Mouse (Mus musculus) layer of hippocampus, adult 2 months (tissue): Measurements from ENCODE around the gene Lrch4. TPM values are rescaled to one million over a fixed set of nuclear protein-coding genes. Genes with fewer than 3 reads are reported as not detected.

ENCODE experiments used
- DNase-seq, 2 experiments: peaks; one replicate each; pipeline ENCODE4 v3.0.0; 2022; ENCODE audit warnings: low spot score in 2 of 2
- H3K27ac ChIP-seq: fragments of 200-600 bp; 2 replicates; pipeline ENCODE4 v1.8.1; 2022
- H3K4me3 ChIP-seq: fragments of 200-600 bp; 2 replicates; pipeline ENCODE4 v1.8.1; 2022; ENCODE audit warnings: mild to moderate bottlenecking
- CTCF ChIP-seq: fragments of 200-600 bp; conservative IDR thresholded peaks from 2 replicates; pipeline ENCODE4 v1.8.1; 2022; ENCODE audit warnings: antibody characterized with exemption, mild to moderate bottlenecking, moderate library complexity
- total RNA-seq, 2 experiments: library from RNA; stranded (reverse); gene quantifications; 2 replicates each; pipeline ENCODE4 v1.2.3; 2021

Gene Lrch4
- total RNA-seq, 2 experiments from 2014 or later = 25.4 to 28.1 TPM

DNA sequence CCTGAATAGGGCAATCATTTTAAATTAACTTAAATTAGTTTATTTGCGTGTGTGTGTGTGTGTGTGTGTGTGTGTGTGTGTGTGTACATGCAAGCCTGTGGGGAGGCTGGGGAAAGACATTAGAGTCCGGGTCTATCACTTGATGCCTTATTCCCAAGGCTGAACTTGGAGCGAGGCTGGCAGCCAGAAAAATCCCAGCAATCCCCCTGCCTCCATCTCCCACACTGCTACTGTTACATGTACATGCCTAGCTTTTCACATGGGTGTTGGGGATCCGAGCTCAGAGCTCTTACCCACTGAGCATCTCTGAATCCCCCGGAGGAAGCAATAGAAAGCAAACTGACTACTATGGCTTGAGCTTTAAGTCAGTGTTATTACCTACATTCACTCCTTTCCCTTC, 43.4 kb downstream of the Lrch4 start:
- DNase-seq = no peak
- Histone ChIP-seq H3K27ac (peak overlapping the region; percentile 73; the same call in 1 of the 2 replicates), H3K4me3 (no peak overlapping the region)
- no peak for TF ChIP-seq CTCF

- H3K27ac ChIP-seq = 0 out of 2 replicates have a peak overlapping the region, but pooled peaks have one; percentile 25
- TF ChIP-seq CTCF = no peak
- no peak overlapping the region for H3K4me3 ChIP-seq
- DNase-seq = no peak
Measured at GRCm38 (mm10) chr5:137673015-137673414, 44.1 kb downstream of the Lrch4 start.

DNA sequence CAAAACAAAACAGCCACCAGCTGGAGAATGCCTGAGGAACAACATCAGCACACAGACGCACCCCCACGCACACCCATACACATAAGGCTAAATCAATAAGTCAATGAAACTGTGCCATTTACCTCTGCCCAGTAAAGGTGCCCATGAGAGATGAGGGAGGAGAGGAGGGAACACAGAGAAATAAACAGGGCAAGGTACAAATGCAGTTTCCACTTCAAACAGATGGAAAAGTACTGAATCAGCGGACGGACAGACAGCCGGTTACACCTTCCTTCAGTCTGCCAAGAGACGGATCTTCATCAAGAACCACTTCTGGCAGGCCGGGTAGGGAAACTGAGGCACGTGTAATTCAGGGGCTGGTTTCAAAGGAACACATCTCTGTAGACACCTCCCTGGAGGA, 45.9 kb downstream of the Lrch4 start:
- no peak for TF ChIP-seq CTCF
- H3K4me3 ChIP-seq = no peak overlapping the region
- no peak overlapping the region for H3K27ac ChIP-seq
- DNase-seq = no peak

GRCm38 (mm10) chr5:137677859-137678258, 48.9 kb downstream of the Lrch4 start:
- DNase-seq = peak in 1 of 2 experiments; percentile 39
- TF ChIP-seq CTCF = no peak
- Histone ChIP-seq H3K27ac (peak overlapping the region; percentile 57), H3K4me3 (no peak overlapping the region)

DNA sequence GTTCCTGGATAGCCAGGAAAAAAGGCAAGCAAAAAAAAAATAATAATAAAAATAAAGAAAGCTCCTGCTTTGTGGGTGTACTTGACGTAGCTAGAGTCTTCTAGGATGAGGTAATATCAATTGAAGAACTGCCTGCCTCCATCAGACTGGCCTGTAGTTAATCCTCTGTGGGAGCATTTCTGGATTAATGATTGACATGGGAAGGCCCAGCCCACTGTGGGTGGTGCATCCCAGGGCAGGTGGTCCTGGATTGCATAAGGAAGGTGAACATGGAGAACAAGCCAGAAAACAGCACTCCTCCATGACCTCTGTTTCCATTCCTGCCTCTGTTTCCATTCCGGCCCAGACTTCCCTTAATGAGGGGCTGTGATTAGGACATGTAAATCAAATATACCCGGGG, 49.8 kb downstream of the Lrch4 start:
- TF ChIP-seq CTCF = no peak
- DNase-seq = no peak
- peak overlapping the region; percentile 57; the same call in 1 of the 2 replicates for H3K27ac ChIP-seq
- H3K4me3 ChIP-seq = no peak overlapping the region

- no peak overlapping the region for H3K4me3 ChIP-seq
- no peak overlapping the region for H3K27ac ChIP-seq
- TF ChIP-seq CTCF = no peak
- no peak for DNase-seq
Measured at GRCm38 (mm10) chr5:137679726-137680125, 50.8 kb downstream of the Lrch4 start.

DNA sequence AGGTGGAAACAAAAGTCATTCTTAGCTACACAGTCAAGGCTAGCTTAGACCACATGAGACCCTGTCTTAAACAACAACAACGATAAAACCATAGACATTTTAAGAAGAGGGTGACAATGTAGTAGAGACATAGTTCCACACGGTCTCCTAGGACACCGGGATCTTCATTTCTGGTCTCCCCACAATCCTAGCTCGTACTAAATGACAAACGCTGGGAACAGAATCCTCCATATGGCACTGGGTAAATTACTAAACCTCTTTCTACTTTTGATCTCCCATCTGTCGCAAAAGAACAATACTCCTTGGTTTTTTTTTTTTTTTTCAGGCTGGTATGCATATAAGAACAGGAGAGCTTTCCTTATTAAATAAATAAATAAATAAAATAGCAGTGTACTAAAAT, 53.6 kb downstream of the Lrch4 start:
- TF ChIP-seq CTCF = no peak
- Histone ChIP-seq H3K27ac (peak overlapping the region; percentile 93), H3K4me3 (peak overlapping the region; percentile 98)
- DNase-seq = no peak

DNA sequence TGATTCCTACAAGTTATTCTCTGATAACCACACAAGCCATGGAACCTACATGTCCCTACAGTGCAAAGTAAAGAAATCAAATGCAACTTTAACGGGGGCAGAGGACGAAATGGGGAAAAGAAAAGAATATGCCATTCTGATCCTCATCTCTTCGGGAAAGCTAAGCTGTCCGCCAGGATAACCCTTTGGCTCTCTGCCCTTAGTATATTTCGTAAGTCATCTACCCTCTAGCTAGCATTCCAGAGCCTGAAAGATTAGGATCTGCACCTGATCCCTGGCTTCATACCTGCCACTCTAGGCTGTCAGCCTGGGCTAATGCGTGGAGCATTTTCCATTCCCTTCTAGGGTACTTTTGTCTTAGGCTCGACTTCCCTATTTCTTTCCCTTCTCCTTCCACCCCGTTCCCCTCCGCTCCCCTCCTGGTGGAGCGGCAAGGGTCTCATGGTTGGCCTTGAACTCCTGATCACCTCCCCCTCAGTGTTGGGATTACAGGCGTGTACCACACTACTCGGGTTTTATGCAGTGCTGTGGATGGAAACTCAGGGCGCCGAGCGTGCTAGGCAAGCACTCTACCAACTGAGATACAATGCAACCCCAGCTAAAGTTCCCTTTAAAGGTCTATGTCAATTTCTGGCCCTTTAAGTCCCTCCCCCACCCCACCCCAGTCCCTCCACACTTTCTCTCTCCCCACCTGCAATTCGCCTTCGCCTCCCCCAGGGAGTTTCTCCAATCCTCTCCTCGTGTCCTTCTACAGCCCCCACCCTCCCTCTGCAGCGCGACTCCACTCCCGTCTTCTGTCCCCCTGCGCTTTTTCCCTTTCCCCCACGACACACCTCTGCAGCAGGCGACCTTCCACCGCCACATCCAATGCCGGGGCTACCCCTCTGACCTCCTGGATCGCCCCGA, 54.7 kb downstream of the Lrch4 start:
- no peak for DNase-seq
- Histone ChIP-seq H3K4me3 (peak overlapping the region; percentile 98), H3K27ac (peak overlapping the region; percentile 93)
- no peak for TF ChIP-seq CTCF

- DNase-seq = peak; percentile 98 to 100
- H3K4me3 ChIP-seq = peak within 1 kb of the TSS; percentile 98
- peak within 1 kb of the TSS; percentile 93 for H3K27ac ChIP-seq
- peak; percentile 50 for TF ChIP-seq CTCF
Measured at GRCm38 (mm10) chr5:137684294-137685123, 55.6 kb downstream of the Lrch4 start, which contains the start of gene Agfg2. Gene Agfg2 (minus strand): TSS chr5:137684726.

DNA sequence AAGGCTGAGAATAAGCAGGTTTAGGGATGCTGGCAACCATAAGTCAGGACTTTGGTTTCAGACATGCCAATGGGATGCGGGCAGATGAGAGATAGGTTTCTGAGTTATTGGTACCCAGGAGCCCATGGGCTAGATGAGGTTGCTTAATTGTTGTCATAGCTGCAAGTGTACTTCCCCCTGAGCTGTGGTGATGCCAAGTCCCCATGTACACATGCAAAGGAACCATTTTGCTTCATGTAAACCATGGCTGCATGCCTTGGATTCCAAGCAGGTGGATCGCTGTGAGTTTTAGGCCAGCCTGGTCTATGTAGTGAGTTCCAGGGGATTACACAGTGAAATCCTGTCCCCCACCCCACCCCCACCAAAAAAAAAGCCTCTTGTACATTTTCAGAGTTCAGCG, 56.7 kb downstream of the Lrch4 start:
- no peak for DNase-seq
- TF ChIP-seq CTCF = no peak

DNA sequence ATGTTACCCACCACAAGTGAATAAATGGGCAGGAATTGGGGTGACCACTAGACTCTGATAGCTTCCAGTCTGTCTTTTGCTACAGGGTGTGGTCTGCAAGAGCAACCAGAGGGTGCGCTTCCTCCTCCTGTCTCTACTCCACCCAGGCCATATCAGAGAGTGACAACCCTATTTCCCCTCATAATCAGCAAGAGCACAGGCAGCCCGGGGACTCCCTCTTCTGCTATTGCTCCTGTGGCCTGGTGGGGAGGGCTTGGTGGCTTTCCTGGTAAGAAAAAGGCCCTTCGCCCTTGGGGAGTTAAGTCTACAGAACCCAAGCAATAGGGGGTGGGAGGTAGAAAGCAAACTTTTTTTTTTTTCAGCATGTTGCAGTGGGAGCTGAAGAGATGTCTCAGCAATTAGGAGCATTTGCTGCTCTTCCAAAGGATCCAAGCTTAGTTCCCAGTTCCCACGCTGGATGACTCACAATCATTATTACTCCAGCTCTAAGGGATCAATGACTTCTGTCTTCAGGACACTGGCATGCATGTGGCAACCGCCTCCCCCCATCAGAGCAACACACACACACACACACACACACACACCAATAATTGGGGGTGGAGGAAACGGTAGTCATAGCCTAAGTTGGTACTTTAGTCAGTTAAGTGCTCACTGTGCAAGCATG, 57.3 kb downstream of the Lrch4 start:
- DNase-seq = no peak
- TF ChIP-seq CTCF = no peak
- Histone ChIP-seq H3K4me3 (no peak overlapping the region), H3K27ac (no peak overlapping the region)

More for the DNA sequence above, 56.7 kb downstream of the Lrch4 start:
- H3K27ac ChIP-seq = no peak overlapping the region
- no peak overlapping the region for H3K4me3 ChIP-seq

GRCm38 (mm10) chr5:137689974-137690373, 61.1 kb downstream of the Lrch4 start:
- no peak overlapping the region for H3K27ac ChIP-seq
- no peak for TF ChIP-seq CTCF
- no peak overlapping the region for H3K4me3 ChIP-seq
- no peak for DNase-seq
